Mouse (Mus musculus): Measurements from ENCODE around the gene Tceal7.

Tceal7 gene

GRCm38 (mm10) chrX:136249671-136250070 is 35.1 kb downstream of the Tceal7 start:
- no peak for DNase-seq

DNA sequence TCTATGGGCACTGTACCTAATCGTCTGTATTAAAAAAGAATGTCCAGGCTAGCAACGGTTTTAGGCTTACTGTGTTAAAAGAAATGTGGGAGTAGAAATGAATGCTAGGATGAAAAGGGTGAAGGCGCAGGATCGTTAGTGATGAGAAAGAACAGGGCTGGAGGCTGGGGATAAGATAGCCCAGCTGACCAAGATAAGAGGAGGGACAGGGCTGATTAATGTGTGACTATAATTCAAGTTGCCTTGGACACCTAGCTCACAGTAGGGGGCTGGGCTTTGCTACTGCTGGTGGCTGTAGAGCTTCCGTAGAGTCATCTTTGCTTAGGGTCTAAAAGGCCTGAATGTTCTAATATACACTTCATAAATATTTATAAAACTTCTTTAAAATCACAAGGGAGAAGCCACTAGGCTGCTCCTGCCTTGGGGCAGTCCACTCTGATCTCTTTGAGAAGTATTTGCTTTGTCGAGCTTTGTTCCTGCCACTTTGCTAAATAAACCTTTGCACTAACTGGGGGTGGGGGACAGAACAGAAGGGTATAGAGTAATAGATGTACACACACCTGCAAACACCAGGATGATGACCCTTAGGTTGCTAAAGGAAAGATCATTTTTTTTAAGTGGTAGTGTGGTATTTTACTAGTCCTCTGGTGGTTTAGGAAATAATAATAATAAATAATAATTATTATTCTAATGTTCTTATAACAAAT is 37.6 kb downstream of the Tceal7 start:
- no peak for DNase-seq

- DNase-seq, result no peak
These were observed 53.1 kb downstream of the Tceal7 start for GRCm38 (mm10) chrX:136267720-136268119.

GRCm38 (mm10) chrX:136268173-136268572 is 53.6 kb downstream of the Tceal7 start:
- no peak for DNase-seq

GRCm38 (mm10) chrX:136269743-136270392 is 55.3 kb downstream of the Tceal7 start, which contains the start of gene Bex3:
Gene Bex3 (plus strand): TSS chrX:136270253.
- DNase-seq, result peak; percentile 16 to 28

DNA sequence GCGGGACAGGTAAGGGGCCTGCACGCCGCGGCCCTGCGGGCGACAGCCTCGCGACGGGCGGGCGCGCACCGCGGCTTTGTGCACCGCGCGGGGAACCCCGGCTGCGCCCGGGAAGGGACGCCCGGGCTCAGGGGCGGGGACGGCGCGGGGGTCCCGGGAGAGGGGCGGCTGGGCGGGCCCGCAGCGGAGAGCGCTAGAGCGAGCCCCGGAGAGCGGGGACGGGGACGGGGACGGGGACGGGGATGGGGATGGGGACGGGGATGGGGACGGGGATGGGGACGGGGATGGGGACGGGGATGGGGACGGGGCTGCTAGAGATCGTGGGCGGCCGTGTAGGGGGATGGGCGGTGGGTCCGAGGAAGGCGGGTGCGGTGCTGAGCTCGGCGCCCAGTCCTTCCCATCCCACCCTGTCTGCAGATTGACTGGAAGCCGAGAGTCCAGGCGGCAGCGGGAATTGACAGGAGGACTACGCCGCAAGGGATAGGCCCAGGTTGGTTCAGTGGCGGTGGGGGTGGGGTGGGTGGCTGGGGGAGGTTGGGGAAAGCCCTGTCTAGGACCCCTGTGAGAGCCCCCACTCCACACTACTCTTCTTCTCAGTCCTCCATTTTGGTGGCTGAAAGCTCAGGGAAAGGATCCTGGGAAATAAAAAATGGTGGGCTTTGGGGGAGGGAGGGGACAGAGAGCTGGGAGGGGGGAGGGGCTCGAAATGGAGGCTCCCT is 56.0 kb downstream of the Tceal7 start:
- DNase-seq, result peak in 1 of 2 experiments; percentile 5

GRCm38 (mm10) chrX:136274542-136274941 is 60.0 kb downstream of the Tceal7 start:
- no peak for DNase-seq

- no peak for DNase-seq
These were observed 60.8 kb downstream of the Tceal7 start for GRCm38 (mm10) chrX:136275386-136275785.

Data from spleen, adult 18-20 months (tissue).